Mouse (Mus musculus) lung, postnatal 36 days (tissue): ENCODE measurements at regions not wholly inside any gene's neighbourhood (a gene's known extent, or its start where the extent isn't known, plus 50 kb on each side); places are given as distances from the start of the nearest gene placed in this dataset.

Experiments used
- DNase-seq: peaks from one replicate; pipeline ENCODE4 v3.0.0; 2022; ENCODE audit warnings: mixed read lengths

GRCm38 (mm10) chr13:107531026-107531425 is 509.1 kb upstream of the Kif2a start:
- DNase-seq: no peak

- peak; percentile 72 for DNase-seq
These were observed 508.5 kb upstream of the Kif2a start for GRCm38 (mm10) chr13:107530392-107530791.

- DNase-seq: peak; percentile 71
These were observed 507.0 kb upstream of the Kif2a start for GRCm38 (mm10) chr13:107528724-107529456.

GRCm38 (mm10) chr13:107522942-107523341 is 501.0 kb upstream of the Kif2a start:
- DNase-seq: no peak

GRCm38 (mm10) chr13:107514236-107514635 is 492.3 kb upstream of the Kif2a start:
- peak; percentile 33 for DNase-seq

- DNase-seq: no peak
These were observed 491.6 kb upstream of the Kif2a start for GRCm38 (mm10) chr13:107513274-107514146.

- DNase-seq: no peak
These were observed 485.4 kb upstream of the Kif2a start for GRCm38 (mm10) chr13:107507336-107507735.

- no peak for DNase-seq
These were observed 484.9 kb upstream of the Kif2a start for GRCm38 (mm10) chr13:107506832-107507231.

GRCm38 (mm10) chr13:107505318-107505717 is 483.4 kb upstream of the Kif2a start:
- DNase-seq: no peak

GRCm38 (mm10) chr13:107502261-107502660 is 480.3 kb upstream of the Kif2a start:
- no peak for DNase-seq

GRCm38 (mm10) chr13:107500776-107501489 is 479.0 kb upstream of the Kif2a start:
- DNase-seq: no peak

- DNase-seq: peak; percentile 29
These were observed 477.4 kb upstream of the Kif2a start for GRCm38 (mm10) chr13:107499296-107499695.

GRCm38 (mm10) chr13:107495161-107495732 is 473.3 kb upstream of the Kif2a start:
- DNase-seq: peak; percentile 75

GRCm38 (mm10) chr13:107493765-107494164 is 471.8 kb upstream of the Kif2a start:
- DNase-seq: peak; percentile 74

- DNase-seq: no peak
These were observed 470.5 kb upstream of the Kif2a start for GRCm38 (mm10) chr13:107492448-107492847.

GRCm38 (mm10) chr13:107491423-107491822 is 469.5 kb upstream of the Kif2a start:
- DNase-seq: no peak

GRCm38 (mm10) chr13:107485400-107486017 is 463.6 kb upstream of the Kif2a start:
- DNase-seq: peak; percentile 32

- DNase-seq: no peak
These were observed 462.7 kb upstream of the Kif2a start for GRCm38 (mm10) chr13:107484630-107484998.

GRCm38 (mm10) chr13:107483967-107484629 is 462.2 kb upstream of the Kif2a start:
- no peak for DNase-seq

- DNase-seq: no peak
These were observed 453.2 kb upstream of the Kif2a start for GRCm38 (mm10) chr13:107475166-107475565.

- peak; percentile 70 for DNase-seq
These were observed 447.8 kb upstream of the Kif2a start for GRCm38 (mm10) chr13:107469491-107470276.
